Mouse (Mus musculus) hindbrain, embryonic 16.5 days (tissue): ENCODE measurements around the gene Cdk15. TPM values are rescaled to one million over a fixed set of nuclear protein-coding genes. Genes with fewer than 3 reads are reported as not detected.

Experiments used
- ATAC-seq: fragments of 200-750 bp; cut with Nextera tagmentation; 2 replicates; pipeline ENCODE4 v1.8.0; 2017; ENCODE audit warnings: moderate TSS enrichment, moderate library complexity
- H3K27ac ChIP-seq: fragments of 300-500 bp; sonication (generic); 2 replicates; pipeline ENCODE4 v1.5.1; 2014; ENCODE audit warnings: low read depth, mild to moderate bottlenecking, control low read depth, low read length, moderate library complexity
- H3K27me3 ChIP-seq: fragments of 300-500 bp; sonication (generic); replicated peaks from 2 replicates; pipeline ENCODE4 v1.6.1; 2014; ENCODE audit warnings: low read length; ENCODE audit not compliant: control insufficient read depth, insufficient read depth
- H3K36me3 ChIP-seq: fragments of 300-500 bp; sonication (generic); 2 replicates; pipeline ENCODE4 v1.6.1; 2014; ENCODE audit warnings: mild to moderate bottlenecking, low read length, moderate library complexity, mixed read lengths; ENCODE audit not compliant: control insufficient read depth, insufficient read depth
- H3K4me1 ChIP-seq: fragments of 300-500 bp; sonication (generic); 2 replicates; pipeline ENCODE4 v1.6.1; 2014; ENCODE audit warnings: low read depth, low read length; ENCODE audit not compliant: control insufficient read depth, insufficient read depth
- H3K4me2 ChIP-seq: fragments of 300-500 bp; sonication (generic); 2 replicates; pipeline ENCODE4 v1.6.1; 2014; ENCODE audit warnings: mild to moderate bottlenecking, low read length, control low read depth, moderate library complexity
- H3K4me3 ChIP-seq: fragments of 300-500 bp; sonication (generic); 2 replicates; pipeline ENCODE4 v1.5.1; 2014; ENCODE audit warnings: mild to moderate bottlenecking, low read length, control low read depth, moderate library complexity
- H3K9ac ChIP-seq: fragments of 300-500 bp; sonication (generic); 2 replicates; pipeline ENCODE4 v1.6.1; 2014; ENCODE audit warnings: low read depth, mild to moderate bottlenecking, control low read depth, low read length, moderate library complexity
- H3K9me3 ChIP-seq: fragments of 300-500 bp; sonication (generic); 2 replicates; pipeline ENCODE4 v1.6.1; 2014; ENCODE audit warnings: mild to moderate bottlenecking, low read length, moderate library complexity; ENCODE audit not compliant: control insufficient read depth
- WGBS: fragments of 180-500 bp; shearing (Covaris S2); extraction: QIAGEN DNeasy Blood & Tissue Kit; methylation state at CpG from one replicate; pipeline ENCODE4 v1.1.7; 2014; 5-methylcytosine and 5-hydroxymethylcytosine counted together
- polyA plus RNA-seq: library from polyadenylated mRNA; unstranded; fragments of >200 nt; fragmentation: Nextera tagmentation; extraction: Ambion mirVana; gene quantifications from 2 replicates; pipeline ENCODE4 v1.2.1, GENCODE M21; 2015

The Cdk15 gene
- polyA plus RNA-seq, 1 experiment from 2014 or later, result 2.0 TPM

DNA sequence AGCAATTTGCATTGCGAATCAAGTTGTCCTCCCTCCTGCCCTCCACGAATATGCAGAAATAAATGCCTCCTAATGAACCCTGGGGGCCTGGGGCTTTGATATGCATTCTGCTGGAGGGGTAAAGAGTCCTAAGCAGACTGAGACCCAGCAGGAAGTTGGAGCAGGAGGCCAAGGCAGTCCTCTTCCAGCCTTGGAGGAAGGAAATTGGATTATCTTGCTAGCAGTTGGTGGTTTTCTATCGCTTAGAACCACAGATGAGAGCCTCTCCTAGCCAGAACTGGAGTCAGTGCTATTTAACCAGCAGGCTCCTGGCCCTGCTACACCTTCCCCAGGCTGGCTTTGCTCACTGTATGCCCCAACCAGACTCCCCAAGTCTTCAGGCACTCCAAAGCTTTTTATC is 119.9 kb downstream of the Cdk15 start:
- no peak overlapping the region for H3K9ac ChIP-seq
- H3K27ac ChIP-seq, result peak overlapping the region; percentile 25; the same call in 1 of the 2 replicates
- H3K4me3 ChIP-seq, result no peak overlapping the region
- no peaks in the 10 kb centered on the region; the same call in 1 of the 2 replicates for H3K27me3 ChIP-seq
- H3K4me2 ChIP-seq, result peak overlapping the region; percentile 8; the same call in 1 of the 2 replicates
- no peaks in the 10 kb centered on the region for H3K4me1 ChIP-seq
- no peaks in the 10 kb centered on the region; the same call in 1 of the 2 replicates for H3K9me3 ChIP-seq
- no peaks in the 10 kb centered on the region for H3K36me3 ChIP-seq
- ATAC-seq, result peak; percentile 88
- 6% methylated on average over 3 of the region's 3 CpGs for WGBS

DNA sequence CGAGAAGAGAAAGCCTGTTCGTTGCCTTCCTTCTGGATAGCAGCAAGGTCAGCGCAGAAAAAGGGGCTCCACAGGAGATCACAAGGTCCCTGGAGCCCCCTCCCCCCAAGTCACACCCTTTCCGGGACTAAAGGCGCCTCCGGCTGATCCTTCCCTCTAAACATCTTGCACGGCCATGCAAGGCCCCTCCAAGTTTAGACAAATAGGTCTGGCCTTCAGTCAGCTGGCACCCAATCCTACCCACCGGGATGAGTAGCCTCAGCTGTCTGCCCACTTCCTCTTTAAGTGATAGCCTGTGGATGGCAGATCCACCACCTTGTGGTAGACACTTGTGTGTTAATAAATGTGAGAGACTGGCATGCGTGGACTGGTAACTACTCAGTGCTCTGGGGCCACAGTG is 120.6 kb downstream of the Cdk15 start:
- H3K4me2 ChIP-seq, result no peak overlapping the region
- no peak for ATAC-seq
- no peak overlapping the region for H3K4me3 ChIP-seq
- H3K9me3 ChIP-seq, result no peaks in the 10 kb centered on the region; the same call in 1 of the 2 replicates
- H3K36me3 ChIP-seq, result no peaks in the 10 kb centered on the region
- H3K9ac ChIP-seq, result no peak overlapping the region
- no peak overlapping the region for H3K27ac ChIP-seq
- 76% methylated on average over 9 of the region's 9 CpGs for WGBS
- no peaks in the 10 kb centered on the region for H3K4me1 ChIP-seq
- H3K27me3 ChIP-seq, result no peaks in the 10 kb centered on the region; the same call in 1 of the 2 replicates

DNA sequence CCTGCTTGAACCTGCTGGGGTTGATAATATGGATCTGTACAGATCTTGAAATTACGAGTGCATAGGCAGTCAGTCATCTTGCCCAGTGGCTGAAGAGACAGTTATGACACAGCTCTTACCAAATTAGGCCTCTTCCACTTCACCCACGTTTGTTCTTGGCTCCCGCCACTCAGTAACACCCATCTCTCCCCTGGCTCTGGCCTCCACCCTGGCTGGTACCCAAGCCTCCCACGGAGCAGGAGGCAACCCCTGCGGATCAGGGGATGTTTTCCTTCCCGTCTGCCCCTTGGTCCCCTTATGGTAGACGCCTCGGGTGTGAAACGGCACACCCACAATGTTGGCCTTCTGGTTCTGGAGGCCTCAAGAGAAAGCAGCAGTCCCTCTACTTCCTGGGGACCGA is 124.2 kb downstream of the Cdk15 start:
- H3K9me3 ChIP-seq, result no peaks in the 10 kb centered on the region
- H3K9ac ChIP-seq, result no peak overlapping the region
- H3K27me3 ChIP-seq, result no peaks in the 10 kb centered on the region; the same call in 1 of the 2 replicates
- H3K4me2 ChIP-seq, result no peak overlapping the region
- H3K27ac ChIP-seq, result no peak overlapping the region
- ATAC-seq, result no peak
- H3K4me3 ChIP-seq, result no peak overlapping the region
- 75% methylated on average over 10 of the region's 10 CpGs for WGBS
- H3K36me3 ChIP-seq, result no peaks in the 10 kb centered on the region
- no peaks in the 10 kb centered on the region for H3K4me1 ChIP-seq

DNA sequence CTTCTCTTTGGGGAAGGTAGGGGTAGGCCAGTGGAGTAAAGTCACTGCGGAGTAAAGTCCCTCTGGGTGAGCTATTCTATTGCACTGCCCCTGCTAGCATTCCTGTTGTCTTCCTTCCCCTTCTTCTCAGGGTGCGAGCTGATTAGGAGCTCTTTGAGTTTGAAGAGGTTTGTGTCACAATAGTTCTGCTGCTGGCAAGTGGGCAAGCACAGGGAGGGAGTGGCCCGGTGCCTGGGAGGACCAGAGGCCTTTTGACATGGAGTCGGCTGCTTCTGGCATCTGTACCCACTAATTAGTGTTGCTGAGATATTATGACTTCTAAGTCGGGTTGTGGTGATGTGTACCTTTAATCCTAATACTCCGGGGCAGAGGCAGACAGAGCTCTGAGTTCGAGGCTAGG is 124.8 kb downstream of the Cdk15 start:
- H3K9ac ChIP-seq, result no peak overlapping the region
- no peaks in the 10 kb centered on the region for H3K4me1 ChIP-seq
- no peaks in the 10 kb centered on the region; the same call in 1 of the 2 replicates for H3K27me3 ChIP-seq
- H3K36me3 ChIP-seq, result no peaks in the 10 kb centered on the region
- H3K4me2 ChIP-seq, result no peak overlapping the region
- no peak for ATAC-seq
- no peak overlapping the region for H3K4me3 ChIP-seq
- H3K9me3 ChIP-seq, result no peaks in the 10 kb centered on the region
- WGBS, result 82% methylated on average over 7 of the region's 7 CpGs
- no peak overlapping the region for H3K27ac ChIP-seq

DNA sequence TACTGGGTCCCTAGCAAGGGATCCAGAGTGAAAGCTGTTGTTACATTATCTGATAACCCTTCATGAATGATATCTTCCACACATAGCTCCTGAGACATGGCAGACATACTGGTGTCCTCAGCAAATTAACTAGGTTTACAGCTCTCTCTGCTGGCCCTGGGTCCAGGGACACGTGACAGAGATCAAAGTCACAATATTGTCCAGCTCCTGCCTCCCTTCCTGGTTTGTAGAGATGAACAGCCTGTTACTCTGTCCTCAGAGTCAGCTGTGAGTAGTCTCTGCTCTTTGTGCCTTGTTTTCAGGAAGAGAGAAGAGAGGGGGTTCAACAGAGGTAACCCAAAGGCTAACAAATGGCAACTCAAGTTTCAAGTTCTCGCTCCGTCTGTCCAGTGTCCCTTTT is 125.8 kb downstream of the Cdk15 start:
- H3K4me1 ChIP-seq, result no peaks in the 10 kb centered on the region
- ATAC-seq, result no peak
- 93% methylated on average over 3 of the region's 3 CpGs for WGBS

DNA sequence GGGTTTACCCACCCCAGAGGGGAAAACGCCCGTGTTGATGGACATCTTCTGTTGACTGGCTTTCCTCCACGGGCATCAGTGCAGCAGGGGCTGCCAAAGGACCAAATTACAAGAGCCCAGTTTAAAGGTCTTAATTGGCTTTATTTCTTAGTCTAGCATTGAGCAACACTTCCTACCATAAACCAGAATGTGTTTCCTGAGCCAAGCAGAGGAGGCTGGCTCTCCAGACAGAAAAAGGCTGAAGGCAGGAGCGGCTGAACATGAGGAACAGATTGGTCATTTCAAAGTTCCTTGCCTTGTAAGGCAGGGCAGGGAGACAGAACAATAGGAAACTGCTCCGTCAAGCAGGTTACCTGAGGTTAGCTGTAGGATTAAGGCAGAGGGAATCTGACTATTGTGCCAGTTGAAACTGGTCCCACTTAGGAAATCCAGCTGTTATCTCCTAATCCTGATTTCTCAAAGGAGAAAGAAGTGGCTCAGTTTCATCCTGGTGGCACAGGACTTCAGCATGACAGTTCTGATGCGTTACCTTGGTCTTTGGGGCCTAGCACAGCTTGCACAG is 126.4 kb downstream of the Cdk15 start:
- H3K4me2 ChIP-seq, result no peak overlapping the region
- no peak overlapping the region for H3K4me3 ChIP-seq
- no peak overlapping the region for H3K9ac ChIP-seq
- WGBS, result 78% methylated on average over 6 of the region's 6 CpGs
- ATAC-seq, result no peak
- H3K27ac ChIP-seq, result no peak overlapping the region
- no peaks in the 10 kb centered on the region for H3K4me1 ChIP-seq
- no peaks in the 10 kb centered on the region for H3K9me3 ChIP-seq
- no peaks in the 10 kb centered on the region for H3K36me3 ChIP-seq
- H3K27me3 ChIP-seq, result no peaks in the 10 kb centered on the region

More for the DNA sequence above, 125.8 kb downstream of the Cdk15 start:
- H3K9me3 ChIP-seq, result no peaks in the 10 kb centered on the region
- no peak overlapping the region for H3K27ac ChIP-seq
- H3K36me3 ChIP-seq, result no peaks in the 10 kb centered on the region
- no peak overlapping the region for H3K9ac ChIP-seq
- H3K27me3 ChIP-seq, result no peaks in the 10 kb centered on the region
- H3K4me2 ChIP-seq, result no peak overlapping the region
- H3K4me3 ChIP-seq, result no peak overlapping the region

DNA sequence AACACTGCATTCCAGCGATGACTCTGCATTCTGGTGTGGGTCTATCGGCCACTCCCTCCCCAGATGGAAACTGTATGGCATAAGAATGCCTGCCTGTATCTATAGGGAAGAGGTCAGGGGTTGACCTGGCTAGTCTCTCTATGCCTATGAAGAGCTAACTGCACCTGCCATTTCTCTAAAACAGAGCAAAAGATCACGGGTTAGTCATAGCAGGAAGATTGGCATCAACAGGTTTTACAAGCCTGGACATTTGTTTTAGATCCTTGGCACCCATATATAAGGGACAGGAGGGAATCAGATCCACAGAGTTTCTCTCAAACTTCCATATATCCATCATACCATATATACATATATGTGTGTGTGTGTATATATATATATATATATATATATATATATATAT is 127.7 kb downstream of the Cdk15 start:
- Histone ChIP-seq H3K4me3 (no peak overlapping the region), H3K9ac (no peak overlapping the region), H3K27ac (no peak overlapping the region), H3K4me2 (no peak overlapping the region), H3K9me3 (no peaks in the 10 kb centered on the region), H3K4me1 (no peaks in the 10 kb centered on the region), H3K36me3 (no peaks in the 10 kb centered on the region), H3K27me3 (no peaks in the 10 kb centered on the region)
- ATAC-seq, result no peak
- 90% methylated on average over 3 of the region's 3 CpGs for WGBS

DNA sequence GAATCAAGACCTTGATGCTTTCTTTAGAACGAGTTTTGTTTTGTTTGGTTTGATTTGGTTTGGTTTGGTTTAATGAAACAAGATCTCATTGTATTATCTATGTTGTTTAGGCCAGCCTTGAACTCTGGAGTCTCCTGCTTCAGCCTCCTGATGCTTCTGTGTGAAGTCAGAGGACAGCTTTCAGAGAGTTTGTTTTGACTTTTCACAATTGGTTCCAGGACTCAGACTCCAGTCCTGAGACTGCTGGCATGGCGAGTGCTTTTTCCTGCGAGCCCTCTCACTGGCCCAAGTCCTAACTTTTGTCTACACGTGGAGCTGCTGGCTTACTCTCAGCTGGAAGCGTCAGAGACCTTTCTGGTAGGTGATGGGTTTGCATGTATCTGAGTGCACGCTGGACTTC is 128.9 kb downstream of the Cdk15 start:
- H3K27me3 ChIP-seq, result no peaks in the 10 kb centered on the region
- 74% methylated on average over 6 of the region's 6 CpGs for WGBS

DNA sequence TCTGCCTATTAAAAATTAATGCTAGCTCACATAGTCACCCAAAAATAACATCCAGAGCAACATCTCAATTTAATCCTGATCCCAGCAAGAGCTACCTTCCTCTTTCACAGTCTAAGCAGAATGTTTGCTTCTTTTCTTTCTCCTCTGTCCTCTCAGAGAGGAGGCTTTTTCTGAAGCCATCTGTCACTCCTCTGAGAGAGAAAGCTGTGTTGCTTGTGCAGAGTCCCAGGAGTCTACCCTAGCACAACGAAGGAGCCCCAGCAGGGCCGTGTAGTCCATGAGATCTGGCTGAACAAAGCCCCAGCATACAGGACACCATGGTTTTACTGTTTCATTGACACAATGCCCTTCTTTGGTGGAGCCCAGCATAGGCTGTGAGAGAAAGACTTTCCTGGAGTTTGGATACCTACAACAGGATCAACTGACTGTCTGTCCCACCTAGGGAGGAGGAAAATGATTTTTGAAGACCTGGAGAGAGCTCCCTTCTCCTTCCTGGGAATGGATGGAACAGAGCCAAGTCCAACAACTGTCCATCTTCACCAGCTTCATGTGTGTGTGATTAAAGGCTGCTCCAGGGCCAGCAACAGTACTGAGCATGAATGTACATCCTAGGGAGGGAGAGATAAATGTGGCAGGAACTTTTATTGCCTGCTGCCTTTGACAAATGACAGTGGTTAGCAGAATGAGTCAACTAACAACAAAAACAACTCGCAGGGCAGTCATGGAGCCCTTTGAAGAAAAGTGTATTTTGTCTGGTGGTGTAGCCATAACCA is 131.0 kb downstream of the Cdk15 start:
- H3K9me3 ChIP-seq, result no peaks in the 10 kb centered on the region
- no peak overlapping the region for H3K27ac ChIP-seq
- H3K9ac ChIP-seq, result no peak overlapping the region
- H3K4me2 ChIP-seq, result no peak overlapping the region
- no peaks in the 10 kb centered on the region for H3K27me3 ChIP-seq
- 31% methylated on average over 3 of the region's 3 CpGs for WGBS
- no peaks in the 10 kb centered on the region for H3K36me3 ChIP-seq
- no peak for ATAC-seq
- no peak overlapping the region for H3K4me3 ChIP-seq
- no peaks in the 10 kb centered on the region for H3K4me1 ChIP-seq

More for the DNA sequence above, 128.9 kb downstream of the Cdk15 start:
- H3K9ac ChIP-seq, result no peak overlapping the region
- ATAC-seq, result no peak
- H3K4me2 ChIP-seq, result no peak overlapping the region
- no peaks in the 10 kb centered on the region for H3K9me3 ChIP-seq
- H3K36me3 ChIP-seq, result no peaks in the 10 kb centered on the region
- H3K27ac ChIP-seq, result no peak overlapping the region
- no peaks in the 10 kb centered on the region for H3K4me1 ChIP-seq
- H3K4me3 ChIP-seq, result no peak overlapping the region
